In the genomic region with DNA sequence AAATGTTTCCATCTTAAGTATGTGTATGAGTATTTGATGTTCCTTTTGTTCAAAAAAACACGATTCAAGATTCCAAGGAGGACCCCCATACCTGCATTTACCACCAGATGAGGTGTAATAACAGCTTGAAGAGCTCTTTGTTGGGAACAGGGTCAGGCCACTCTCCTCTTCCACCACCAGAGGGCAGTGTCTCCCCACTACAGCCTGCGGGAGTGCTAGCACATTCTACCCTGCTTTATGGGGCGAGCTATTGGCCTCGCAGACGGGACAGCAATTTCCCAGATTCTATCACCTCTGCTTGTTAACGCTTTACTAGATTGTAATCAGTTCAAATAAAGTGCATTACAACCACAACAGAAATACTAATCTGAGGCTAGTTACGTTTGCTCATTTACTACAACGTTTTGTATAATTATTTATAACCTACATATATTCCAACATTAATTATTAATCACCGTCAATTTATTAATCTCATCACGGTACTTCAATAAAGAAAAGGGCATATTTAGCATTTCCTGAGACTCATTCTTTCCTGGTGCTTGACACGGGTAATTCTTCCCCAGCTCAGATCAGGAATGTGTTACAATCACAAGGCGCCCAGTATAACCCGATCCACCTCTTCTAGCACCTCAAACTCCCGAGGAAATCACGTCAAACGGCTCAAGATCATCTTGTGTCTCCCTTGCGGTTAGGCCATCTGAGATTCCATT, we compare ENCODE assay signal across 9 mouse cellular contexts. TPM values are rescaled to one million over a fixed set of nuclear protein-coding genes. Genes with fewer than 3 reads are reported as not detected.
A peak's percentile ranks its signal among the peaks of the same experiment; 100 is the strongest.
DNase-seq lines count a peak whose midpoint lies in the region; ATAC-seq and TF ChIP-seq lines count a peak whose summit lies in the region.
"Had no signal": no experiment of that assay in that cellular context is flagged by ENCODE, and none has a peak within 500 bp of the region (broad histone marks: within the 10 kb centered on the region; RNA-seq: fewer than 3 reads in every experiment).

No protein-coding gene starts in this region.

- DNase-seq in heart, postnatal 25 days (ENCODE audit: low spot score), result peak; percentile 28
- DNase-seq in layer of hippocampus, adult 18-20 months (ENCODE audit: low spot score in 2 of 2), result peak; percentile 73 to 89
- peak; percentile 82 for DNase-seq in lung, postnatal 10 days
- DNase-seq in ovary, postnatal 36 days (ENCODE audit: low spot score), result peak; percentile 73
- peak; percentile 75 for DNase-seq in thymus, postnatal 14 days

- intact Hi-C loops in heart, postnatal 25 days (cut with DNase I), result loop anchor here (1.0 to 10.0 kb wide), 5 partner anchors 142 to 602 kb away; no protein-coding TSS in a partner anchor

- ATAC-seq in CD4-positive, CD25-positive, alpha-beta regulatory T cell, adult 4 months, result peak; percentile 41

- TF ChIP-seq POLR2A in bone marrow, adult 2 months (IDR thresholded peaks at IDR 0.05; ENCODE audit: borderline replicate concordance, control insufficient read depth, low read depth, low read length), result no peak
- TF ChIP-seq POLR2A in embryonic fibroblast, embryonic 13.5 days (IDR thresholded peaks at IDR 0.05; ENCODE audit: low read depth, low read length), result no peak

- WGBS in bone marrow, adult 2 months, result 67% methylated on average over 17 of the region's 17 CpGs

- no peaks in the 10 kb centered on the region for H3K4me1 ChIP-seq in bone marrow, adult 2 months (ENCODE audit: control insufficient read depth, insufficient read depth, low read length)
- no peaks in the 10 kb centered on the region for H3K4me1 ChIP-seq in embryonic fibroblast, embryonic 13.5 days (ENCODE audit: control insufficient read depth, insufficient read depth, low read length)

- no peak overlapping the region for H3K4me3 ChIP-seq in bone marrow, adult 2 months (replicated peaks; ENCODE audit: control insufficient read depth, low read depth, low read length)
- H3K4me3 ChIP-seq in embryonic fibroblast, embryonic 13.5 days (ENCODE audit: insufficient read depth, low read length), result no peak overlapping the region
- H3K4me3 ChIP-seq: erythroblast, embryonic 14.5 days had no signal

- H3K27ac ChIP-seq in bone marrow, adult 2 months (ENCODE audit: control insufficient read depth, insufficient read depth, low read depth, low read length, poor library complexity), result no peak overlapping the region
- H3K27ac ChIP-seq in embryonic fibroblast, embryonic 13.5 days (ENCODE audit: insufficient read depth, low read length), result no peak overlapping the region

- peak; percentile 98 for TF ChIP-seq CTCF in bone marrow, adult 2 months (IDR thresholded peaks at IDR 0.05; ENCODE audit: control insufficient read depth, insufficient read depth, low read length)
- peak; percentile 98 for TF ChIP-seq CTCF in embryonic fibroblast, embryonic 13.5 days (IDR thresholded peaks at IDR 0.05; ENCODE audit: borderline replicate concordance, insufficient read depth, low read length)

RNA-seq across cellular contexts. Expression of a gene that starts 56.1 kb away (rescaled TPM):
- 10 to 100 TPM; 14.1 to 15.3 TPM for polyA plus RNA-seq in CD4-positive, CD25-positive, alpha-beta regulatory T cell, adult 4 months (2017; shearing (Covaris generic))
- 13.8 and 20.1 TPM in 2 replicates for polyA plus RNA-seq in bone marrow, adult 2 months (2011; ENCODE audit: insufficient read depth, insufficient read length, low replicate concordance, missing spikeins)
- 23.2 and 29.8 TPM in 2 replicates for polyA plus RNA-seq in embryonic fibroblast, embryonic 13.5 days (2011; ENCODE audit: insufficient read length, low read depth, missing spikeins)
- total RNA-seq in heart, postnatal 25 days (2021), result 10 to 100 TPM; 12.0 to 16.4 TPM
- total RNA-seq in layer of hippocampus, adult 18-20 months (2021), result 10 to 100 TPM; 35.8 to 40.6 TPM

Comparison
In these comparisons a context has a peak if more than half of its experiments do, and no peak if none do; other contexts are left out.
1. DNase-seq: peak in every context shown above with its lines; median percentile 82 in lung, postnatal 10 days; 81 in layer of hippocampus, adult 18-20 months; 75 in thymus, postnatal 14 days; 73 in ovary, postnatal 36 days; 28 in heart, postnatal 25 days.